Mouse (Mus musculus) forebrain, embryonic 15.5 days (tissue): Measurements from ENCODE around the gene Srcin1. TPM values are rescaled to one million over a fixed set of nuclear protein-coding genes. Genes with fewer than 3 reads are reported as not detected.

ENCODE experiments used
- ATAC-seq: fragments of 200-750 bp; cut with Nextera tagmentation; replicated peaks from 2 replicates; pipeline ENCODE4 v1.8.0; 2017; ENCODE audit warnings: mild to moderate bottlenecking, moderate TSS enrichment, moderate library complexity
- H3K27ac ChIP-seq: fragments of 300-500 bp; sonication (generic); replicated peaks from 2 replicates; pipeline ENCODE4 v1.5.1; 2015; ENCODE audit warnings: mild to moderate bottlenecking, inconsistent platforms
- H3K27me3 ChIP-seq: fragments of 300-500 bp; sonication (generic); 2 replicates; pipeline ENCODE4 v1.6.1; 2015; ENCODE audit warnings: inconsistent platforms
- H3K36me3 ChIP-seq: fragments of 300-500 bp; sonication (generic); 2 replicates; pipeline ENCODE4 v1.6.1; 2015; ENCODE audit warnings: mild to moderate bottlenecking, inconsistent platforms
- H3K4me1 ChIP-seq: fragments of 300-500 bp; sonication (generic); 2 replicates; pipeline ENCODE4 v1.6.1; 2015; ENCODE audit warnings: inconsistent platforms
- H3K4me2 ChIP-seq: fragments of 300-500 bp; sonication (generic); replicated peaks from 2 replicates; pipeline ENCODE4 v1.6.1; 2015; ENCODE audit warnings: mild to moderate bottlenecking, inconsistent platforms
- H3K4me3 ChIP-seq: fragments of 300-500 bp; sonication (generic); 2 replicates; pipeline ENCODE4 v1.5.1; 2015; ENCODE audit warnings: mild to moderate bottlenecking, inconsistent platforms
- H3K9ac ChIP-seq: fragments of 300-500 bp; sonication (generic); replicated peaks from 2 replicates; pipeline ENCODE4 v1.6.1; 2015; ENCODE audit warnings: mild to moderate bottlenecking, inconsistent platforms
- H3K9me3 ChIP-seq: fragments of 300-500 bp; sonication (generic); 2 replicates; pipeline ENCODE4 v1.6.1; 2016; ENCODE audit warnings: inconsistent platforms
- WGBS: fragments of 180-500 bp; shearing (Covaris S2); methylation state at CpG from one replicate; pipeline ENCODE4 v1.1.7; 2015; ENCODE audit warnings: mixed read lengths; 5-methylcytosine and 5-hydroxymethylcytosine counted together
- polyA plus RNA-seq: library from polyadenylated mRNA; unstranded; fragments of >200 nt; fragmentation: Nextera tagmentation; extraction: Ambion mirVana; gene quantifications from 2 replicates; pipeline ENCODE4 v1.2.1, GENCODE M21; 2015

Srcin1 gene
- polyA plus RNA-seq, 1 experiment from 2014 or later: 10.8 TPM

DNA sequence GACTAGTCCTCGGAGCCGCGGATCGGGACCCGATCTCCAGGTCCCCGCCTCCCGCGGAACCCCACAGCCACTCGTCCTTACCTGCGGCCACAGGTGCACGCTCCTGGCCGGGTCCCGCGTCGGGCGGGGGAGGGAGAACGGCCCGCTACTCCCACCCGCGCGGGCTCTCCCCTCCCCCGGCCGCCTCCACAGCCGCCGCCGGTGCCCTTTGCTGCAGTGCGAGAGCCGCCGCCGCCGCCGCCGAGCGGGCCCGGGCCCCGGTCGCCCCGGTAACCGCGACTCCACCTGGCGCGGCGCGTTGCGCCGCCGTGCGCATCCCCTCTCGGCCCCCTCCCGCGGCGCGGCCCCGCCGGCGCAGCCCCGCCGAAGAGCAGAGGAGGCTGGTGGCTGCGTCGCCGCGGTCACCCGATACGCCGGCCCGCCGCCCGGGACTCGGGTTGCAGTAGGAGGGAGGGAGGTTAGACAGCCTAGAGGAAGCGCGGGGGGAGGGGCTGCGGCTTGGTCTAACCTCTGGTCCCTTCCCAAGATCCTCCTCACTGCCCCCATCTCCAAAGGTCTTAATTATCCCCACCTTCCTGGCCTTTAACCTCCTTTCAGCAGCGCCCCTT is 29.1 kb downstream of the Srcin1 start:
- H3K4me2 ChIP-seq: peak overlapping the region; percentile 97
- H3K27me3 ChIP-seq: no peaks in the 10 kb centered on the region
- 2% methylated on average over 47 of the region's 73 CpGs for WGBS

DNA sequence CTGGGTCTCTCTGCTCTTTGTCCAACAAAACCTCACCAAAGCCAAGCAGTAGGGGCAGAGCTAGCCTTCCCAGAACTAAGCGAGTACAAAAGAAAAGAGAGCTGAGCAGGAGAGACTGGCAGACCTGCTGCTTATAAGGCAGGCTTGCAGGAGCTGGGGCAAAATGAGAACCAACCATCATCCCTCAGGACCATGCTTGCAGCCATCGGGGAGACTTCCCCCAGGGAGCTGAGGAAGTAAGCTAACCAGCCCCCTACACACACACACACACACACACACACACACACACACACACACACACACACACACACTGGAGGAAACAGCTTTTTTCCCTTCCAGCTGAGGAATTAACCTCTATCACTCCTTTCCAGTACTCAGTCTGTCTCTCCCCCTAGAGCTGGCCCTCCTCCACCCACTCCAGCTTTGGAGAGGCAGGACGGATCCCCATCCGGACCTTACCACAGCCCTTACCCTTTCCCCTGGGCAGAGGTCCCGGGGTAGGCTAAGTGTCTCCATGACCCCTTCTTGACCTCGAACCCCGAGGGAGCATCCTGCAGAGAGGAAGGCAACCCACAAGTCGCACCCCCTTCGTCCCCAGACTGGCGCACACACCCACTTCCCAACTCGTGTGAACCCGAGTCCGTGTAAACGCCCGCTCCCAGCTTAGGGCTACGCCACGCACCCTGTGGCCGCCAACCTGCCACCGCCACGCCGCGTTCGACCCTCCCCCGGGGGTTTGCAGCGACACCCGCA is 30.0 kb downstream of the Srcin1 start:
- no peak for ATAC-seq
- Histone ChIP-seq H3K27ac (no peak overlapping the region), H3K36me3 (0 out of 2 replicates have a peak, but pooled peaks cover 3% of the 10 kb centered on the region), H3K9me3 (no peaks in the 10 kb centered on the region), H3K4me3 (peak overlapping the region; percentile 51), H3K27me3 (no peaks in the 10 kb centered on the region), H3K9ac (peak overlapping the region; percentile 53), H3K4me1 (peaks cover 52% of the 10 kb centered on the region), H3K4me2 (peak overlapping the region; percentile 97)
- 10% methylated on average over 26 of the region's 26 CpGs for WGBS

More for the DNA sequence above, 29.1 kb downstream of the Srcin1 start:
- Histone ChIP-seq H3K4me3 (peak overlapping the region; percentile 51), H3K4me1 (peaks cover 53% of the 10 kb centered on the region), H3K36me3 (peaks cover 7% of the 10 kb centered on the region; the same call in 1 of the 2 replicates), H3K27ac (no peak overlapping the region), H3K9ac (peak overlapping the region; percentile 53), H3K9me3 (no peaks in the 10 kb centered on the region)
- ATAC-seq: peak; percentile 41; the same call in 1 of the 2 replicates

GRCm38 (mm10) chr11:97543883-97544282 is 32.1 kb downstream of the Srcin1 start:
- peak overlapping the region; percentile 50; the same call in 1 of the 2 replicates for H3K27ac ChIP-seq
- H3K4me3 ChIP-seq: no peak overlapping the region
- no peak for ATAC-seq
- H3K9ac ChIP-seq: no peak overlapping the region
- no peaks in the 10 kb centered on the region for H3K9me3 ChIP-seq
- H3K36me3 ChIP-seq: no peaks in the 10 kb centered on the region
- peaks cover 69% of the 10 kb centered on the region for H3K4me1 ChIP-seq
- no peak overlapping the region for H3K4me2 ChIP-seq
- no peaks in the 10 kb centered on the region for H3K27me3 ChIP-seq
- 80% methylated on average over 9 of the region's 9 CpGs for WGBS

- WGBS: 43% methylated on average over 12 of the region's 12 CpGs
- Histone ChIP-seq H3K27ac (peak overlapping the region; percentile 50), H3K4me2 (peak overlapping the region; percentile 4; the same call in 1 of the 2 replicates), H3K9ac (no peak overlapping the region), H3K27me3 (no peaks in the 10 kb centered on the region), H3K4me1 (peaks cover 69% of the 10 kb centered on the region), H3K9me3 (no peaks in the 10 kb centered on the region), H3K36me3 (no peaks in the 10 kb centered on the region), H3K4me3 (no peak overlapping the region)
- peak; percentile 44 for ATAC-seq
These were observed 32.7 kb downstream of the Srcin1 start for GRCm38 (mm10) chr11:97543181-97543733.

DNA sequence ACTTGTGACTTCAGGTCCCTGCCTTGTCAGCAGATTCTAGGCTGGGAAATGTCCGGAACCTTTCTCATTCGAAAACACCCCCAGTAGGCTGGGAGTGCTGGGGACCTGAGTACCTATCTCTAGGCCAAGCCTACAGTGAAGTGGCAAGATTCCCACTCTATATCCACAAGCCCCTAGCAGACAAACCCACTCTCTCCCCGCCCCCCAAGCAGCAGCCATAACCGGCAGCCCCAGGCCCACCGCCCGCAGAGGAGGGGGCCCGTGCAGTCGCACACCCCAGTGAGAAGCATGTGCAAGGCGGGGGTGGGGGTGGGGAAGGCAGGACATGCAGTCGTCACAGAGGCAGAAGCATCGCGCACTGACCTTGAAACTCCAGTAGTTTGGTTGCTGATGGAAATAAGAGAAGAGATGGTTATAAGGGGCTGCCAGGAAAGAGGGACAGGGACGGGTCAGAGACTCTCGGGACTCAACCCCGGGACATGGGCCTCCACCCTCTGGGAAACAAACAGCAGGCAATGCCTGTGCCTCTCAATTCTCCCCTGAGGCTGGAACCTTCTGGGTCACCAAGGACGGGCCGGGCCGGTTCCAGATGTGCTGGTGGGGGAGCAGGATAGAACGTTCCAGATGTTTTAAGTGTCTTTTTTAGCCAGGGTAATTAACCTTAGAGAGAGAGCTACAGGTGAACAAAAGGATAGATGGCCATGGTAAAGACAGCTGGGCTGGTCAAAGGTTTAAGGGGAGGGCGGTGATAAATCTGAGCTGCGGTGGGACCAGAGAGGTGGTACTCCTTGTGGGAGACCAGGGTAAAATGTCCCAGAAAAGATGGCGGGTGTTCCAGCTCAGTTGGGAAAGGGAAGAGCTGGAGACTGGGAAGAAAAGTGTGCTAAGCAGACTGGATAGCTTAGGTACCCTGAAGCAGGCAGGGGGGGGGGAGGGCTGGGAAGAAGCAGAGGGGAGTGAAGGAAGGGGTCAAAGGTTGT is 33.5 kb downstream of the Srcin1 start:
- WGBS: 82% methylated on average over 22 of the region's 22 CpGs
- peaks cover 5% of the 10 kb centered on the region; the same call in 1 of the 2 replicates for H3K27me3 ChIP-seq

GRCm38 (mm10) chr11:97540604-97541003 is 35.4 kb downstream of the Srcin1 start:
- H3K4me3 ChIP-seq: no peak overlapping the region
- H3K36me3 ChIP-seq: no peaks in the 10 kb centered on the region
- H3K27ac ChIP-seq: peak overlapping the region; percentile 44
- H3K27me3 ChIP-seq: peaks cover 13% of the 10 kb centered on the region
- H3K9ac ChIP-seq: no peak overlapping the region
- 15% methylated on average over 3 of the region's 3 CpGs for WGBS
- H3K4me1 ChIP-seq: peaks cover 70% of the 10 kb centered on the region
- no peak overlapping the region for H3K4me2 ChIP-seq
- H3K9me3 ChIP-seq: no peaks in the 10 kb centered on the region
- ATAC-seq: peak; percentile 12

More for the DNA sequence above, 33.5 kb downstream of the Srcin1 start:
- Histone ChIP-seq H3K27ac (peak overlapping the region; percentile 50; the same call in 1 of the 2 replicates), H3K9me3 (no peaks in the 10 kb centered on the region), H3K4me2 (no peak overlapping the region), H3K4me3 (no peak overlapping the region), H3K4me1 (peaks cover 71% of the 10 kb centered on the region), H3K36me3 (no peaks in the 10 kb centered on the region), H3K9ac (no peak overlapping the region)
- ATAC-seq: no peak

DNA sequence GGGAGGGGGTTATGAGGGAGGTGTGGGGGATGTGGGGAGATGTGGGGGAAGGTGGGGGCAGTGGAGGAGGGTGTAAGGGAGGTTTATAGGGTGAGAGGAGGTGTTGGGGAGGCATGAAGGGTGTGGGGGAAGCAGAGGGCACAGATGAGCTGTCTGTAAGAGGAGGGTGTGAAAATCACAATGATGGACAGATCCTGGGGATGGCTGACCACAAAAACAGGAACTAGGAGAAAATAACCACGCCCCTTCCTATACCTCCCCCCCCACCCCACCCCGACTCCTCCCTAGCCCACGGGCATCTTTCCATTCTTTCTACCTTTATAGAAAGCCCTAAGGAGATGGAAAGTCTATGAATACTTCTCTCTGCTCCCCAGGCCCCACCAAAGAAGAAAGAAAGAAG is 35.9 kb downstream of the Srcin1 start:
- no peaks in the 10 kb centered on the region for H3K9me3 ChIP-seq
- no peaks in the 10 kb centered on the region for H3K36me3 ChIP-seq
- no peak for ATAC-seq
- peak overlapping the region; percentile 44; the same call in 1 of the 2 replicates for H3K27ac ChIP-seq
- WGBS: 46% methylated on average over 3 of the region's 3 CpGs
- peaks cover 17% of the 10 kb centered on the region for H3K27me3 ChIP-seq
- H3K9ac ChIP-seq: no peak overlapping the region
- no peak overlapping the region for H3K4me2 ChIP-seq
- H3K4me1 ChIP-seq: peaks cover 74% of the 10 kb centered on the region
- no peak overlapping the region for H3K4me3 ChIP-seq

DNA sequence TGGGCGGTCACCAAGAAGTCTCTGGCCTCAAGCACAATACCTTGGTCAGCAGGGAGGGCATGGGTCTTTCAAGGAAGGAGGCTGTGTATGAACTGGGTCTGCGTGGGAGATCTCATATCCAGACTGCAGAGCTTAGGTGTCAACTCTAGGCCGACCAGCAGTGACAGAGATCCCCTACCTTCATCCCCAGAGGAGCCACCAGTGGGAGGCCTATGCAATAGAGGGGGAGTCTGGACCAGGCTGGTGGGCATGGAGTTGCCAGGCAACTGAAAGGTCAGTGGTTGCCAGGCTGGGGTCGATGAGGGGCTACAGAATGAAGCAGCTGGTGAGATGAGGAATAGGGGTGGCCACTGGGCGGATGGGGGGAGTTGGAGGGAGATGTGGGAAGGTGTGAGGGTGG is 36.4 kb downstream of the Srcin1 start:
- H3K36me3 ChIP-seq: peaks cover 5% of the 10 kb centered on the region
- peaks cover 23% of the 10 kb centered on the region for H3K27me3 ChIP-seq
- peaks cover 79% of the 10 kb centered on the region for H3K4me1 ChIP-seq
- no peak overlapping the region for H3K4me3 ChIP-seq
- ATAC-seq: no peak
- H3K9ac ChIP-seq: no peak overlapping the region
- H3K9me3 ChIP-seq: no peaks in the 10 kb centered on the region
- no peak overlapping the region for H3K4me2 ChIP-seq
- WGBS: 69% methylated on average over 5 of the region's 5 CpGs
- peak overlapping the region; percentile 16; the same call in 1 of the 2 replicates for H3K27ac ChIP-seq

GRCm38 (mm10) chr11:97537580-97538089 is 38.4 kb downstream of the Srcin1 start:
- H3K4me2 ChIP-seq: peak overlapping the region; percentile 49
- peak overlapping the region; percentile 25; the same call in 1 of the 2 replicates for H3K4me3 ChIP-seq
- peaks cover 69% of the 10 kb centered on the region for H3K4me1 ChIP-seq
- H3K27ac ChIP-seq: peak overlapping the region; percentile 44
- peaks cover 41% of the 10 kb centered on the region for H3K27me3 ChIP-seq
- 15% methylated on average over 12 of the region's 12 CpGs for WGBS
- H3K36me3 ChIP-seq: peaks cover 10% of the 10 kb centered on the region
- ATAC-seq: no peak
- H3K9ac ChIP-seq: no peak overlapping the region; the same call in 1 of the 2 replicates
- no peaks in the 10 kb centered on the region for H3K9me3 ChIP-seq

DNA sequence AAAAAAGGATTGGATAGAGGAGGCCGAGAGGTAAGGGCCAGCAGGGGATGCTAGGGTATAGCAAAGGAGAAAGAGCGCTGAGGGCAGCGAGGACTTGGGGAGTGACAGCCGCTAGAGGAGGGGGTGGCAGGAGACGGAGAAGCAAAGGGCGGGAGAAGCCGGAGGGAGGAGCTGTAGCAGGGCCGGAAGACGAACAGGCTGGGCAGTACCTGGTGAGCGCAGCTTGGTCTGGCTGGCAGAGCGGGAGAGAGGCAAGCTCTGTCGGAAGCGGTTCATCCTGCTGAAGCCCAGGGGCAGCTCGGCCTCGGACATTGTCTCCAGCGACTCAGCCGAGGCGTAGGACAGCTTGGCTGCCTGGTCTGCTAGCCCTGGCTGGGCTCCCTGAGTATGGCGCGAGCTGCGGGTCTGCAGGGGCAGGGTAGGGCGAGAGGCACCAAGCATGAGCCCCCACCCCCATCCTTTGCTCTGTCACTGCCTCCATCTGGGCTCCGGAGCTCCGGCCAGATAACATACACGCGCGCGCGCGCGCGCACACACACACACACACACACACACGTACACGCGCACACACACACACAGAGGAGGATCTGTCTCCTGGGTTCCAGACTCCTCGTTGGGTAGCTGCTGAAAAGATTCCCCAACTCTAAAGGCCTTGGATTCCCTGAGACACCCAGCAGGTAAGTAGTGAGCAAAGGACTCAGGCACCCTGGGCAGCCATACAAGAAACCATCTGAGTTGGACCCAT is 39.0 kb downstream of the Srcin1 start:
- ATAC-seq: peak; percentile 47; the same call in 1 of the 2 replicates
- no peaks in the 10 kb centered on the region for H3K9me3 ChIP-seq
- peak overlapping the region; percentile 25 for H3K4me3 ChIP-seq
- peaks cover 67% of the 10 kb centered on the region for H3K4me1 ChIP-seq
- peak overlapping the region; percentile 44 for H3K27ac ChIP-seq
- peaks cover 10% of the 10 kb centered on the region for H3K36me3 ChIP-seq
- peaks cover 41% of the 10 kb centered on the region for H3K27me3 ChIP-seq
- 3% methylated on average over 34 of the region's 36 CpGs for WGBS
- H3K4me2 ChIP-seq: peak overlapping the region; percentile 49
- peak overlapping the region; percentile 27; the same call in 1 of the 2 replicates for H3K9ac ChIP-seq
